Mouse (Mus musculus) MEL (cell line): ENCODE results near the gene Acsl4. TPM values are rescaled to one million over a fixed set of nuclear protein-coding genes. Genes with fewer than 3 reads are reported as not detected.

Experiments
- DNase-seq: peaks from one replicate; pipeline ENCODE4 v3.0.0; 2011; ENCODE audit warnings: low read depth, low spot score
- H3K27ac ChIP-seq: 2 replicates; pipeline ENCODE4 v1.5.1; 2012; ENCODE audit warnings: low read depth, mild to moderate bottlenecking, control low read depth, low read length, moderate library complexity; ENCODE audit not compliant: control insufficient read depth
- H3K27me3 ChIP-seq, 2 experiments: fragments of 150-350 bp in 1 of 2; sonication (generic) in 1 of 2; 2 replicates each; pipeline ENCODE4 v1.6.1; 2012; ENCODE audit warnings: low read length in 2 of 2, mild to moderate bottlenecking in 2 of 2, improper control_type of control experiment in 1 of 2, moderate library complexity in 1 of 2; ENCODE audit not compliant: insufficient read depth in 2 of 2, control insufficient read depth in 1 of 2
- H3K36me3 ChIP-seq, 2 experiments: 2 replicates each; pipeline ENCODE4 v1.6.1; 2012 to 2014; ENCODE audit warnings: low read length in 2 of 2, improper control_type of control experiment in 1 of 2, inconsistent platforms in 1 of 2, mild to moderate bottlenecking in 1 of 2; ENCODE audit not compliant: insufficient read depth in 2 of 2, control insufficient read depth in 1 of 2
- H3K4me1 ChIP-seq, 2 experiments: fragments of 150-350 bp in 1 of 2; sonication (generic) in 1 of 2; 2 replicates each; pipeline ENCODE4 v1.6.1; 2012; ENCODE audit warnings: low read length in 2 of 2, improper control_type of control experiment in 1 of 2, mild to moderate bottlenecking in 1 of 2; ENCODE audit not compliant: insufficient read depth in 2 of 2, control insufficient read depth in 1 of 2
- H3K4me3 ChIP-seq, 2 experiments: fragments of 150-350 bp in 1 of 2; sonication (generic) in 1 of 2; 2 replicates each; pipeline ENCODE4 v1.5.1; 2012; ENCODE audit warnings: low read depth in 2 of 2, low read length in 2 of 2, mild to moderate bottlenecking in 2 of 2, moderate library complexity in 2 of 2, control low read depth in 1 of 2, improper control_type of control experiment in 1 of 2; ENCODE audit not compliant: control insufficient read depth in 1 of 2, insufficient read depth in 1 of 2
- H3K79me2 ChIP-seq: 2 replicates; pipeline ENCODE4 v1.6.1; 2012; ENCODE audit warnings: mild to moderate bottlenecking, low read length, moderate library complexity; ENCODE audit not compliant: control insufficient read depth, poor library complexity, insufficient read depth
- H3K9ac ChIP-seq: 2 replicates; pipeline ENCODE4 v1.6.1; 2012; ENCODE audit warnings: low read depth, mild to moderate bottlenecking, control low read depth, low read length, moderate library complexity; ENCODE audit not compliant: control insufficient read depth, poor library complexity, severe bottlenecking
- H3K9me3 ChIP-seq: fragments of 150-350 bp; sonication (generic); replicated peaks from 2 replicates; pipeline ENCODE4 v1.6.1; 2012; ENCODE audit warnings: mild to moderate bottlenecking, low read length, improper control_type of control experiment, moderate library complexity; ENCODE audit not compliant: insufficient read depth
- BHLHE40 ChIP-seq: IDR thresholded peaks from 2 replicates; pipeline ENCODE4 v1.6.1; 2012; ENCODE audit warnings: low read depth, mild to moderate bottlenecking, inconsistent platforms, low read length, improper control_type of control experiment, borderline replicate concordance
- CHD1 ChIP-seq: IDR thresholded peaks from 2 replicates; pipeline ENCODE4 v1.6.1; 2012; ENCODE audit warnings: low read depth, mild to moderate bottlenecking, inconsistent platforms, low read length, improper control_type of control experiment
- ELF1 ChIP-seq: IDR thresholded peaks from 2 replicates; pipeline ENCODE4 v1.6.1; 2014; ENCODE audit warnings: low read depth, mild to moderate bottlenecking, inconsistent platforms, low read length, improper control_type of control experiment, moderate library complexity
- EP300 ChIP-seq, 2 experiments: IDR thresholded peaks; 2 replicates each; pipeline ENCODE4 v1.6.1; 2011; ENCODE audit warnings: improper control_type of control experiment in 2 of 2, low read length in 2 of 2, low read depth in 1 of 2, mild to moderate bottlenecking in 1 of 2
- GATA1 ChIP-seq: IDR thresholded peaks from 2 replicates; pipeline ENCODE4 v1.6.1; 2011; ENCODE audit warnings: low read depth, low read length, improper control_type of control experiment
- JUND ChIP-seq: IDR thresholded peaks from 2 replicates; pipeline ENCODE4 v1.6.1; 2011; ENCODE audit warnings: low read depth, mild to moderate bottlenecking, improper control_type of control experiment, low read length
- MAZ ChIP-seq: IDR thresholded peaks from 2 replicates; pipeline ENCODE4 v1.6.1; 2012; ENCODE audit warnings: low read depth, mild to moderate bottlenecking, inconsistent platforms, low read length, improper control_type of control experiment
- MYB ChIP-seq: IDR thresholded peaks from 2 replicates; pipeline ENCODE4 v1.6.1; 2011; ENCODE audit warnings: mild to moderate bottlenecking, low read depth, low read length, improper control_type of control experiment
- NELFE ChIP-seq: IDR thresholded peaks from 2 replicates; pipeline ENCODE4 v1.6.1; 2011; ENCODE audit warnings: low read depth, low read length, improper control_type of control experiment
- NRF1 ChIP-seq: IDR thresholded peaks from 2 replicates; pipeline ENCODE4 v1.6.1; 2014; ENCODE audit warnings: low read depth, mild to moderate bottlenecking, inconsistent platforms, low read length, improper control_type of control experiment, moderate library complexity; ENCODE audit not compliant: poor library complexity, insufficient read depth, severe bottlenecking
- RAD21 ChIP-seq: IDR thresholded peaks from 2 replicates; pipeline ENCODE4 v1.6.1; 2011; ENCODE audit warnings: mild to moderate bottlenecking, low read depth, low read length, improper control_type of control experiment
- SIN3A ChIP-seq: IDR thresholded peaks from 2 replicates; pipeline ENCODE4 v1.6.1; 2012; ENCODE audit warnings: low read length, improper control_type of control experiment, inconsistent platforms
- SMC3 ChIP-seq: IDR thresholded peaks from 2 replicates; pipeline ENCODE4 v1.6.1; 2011; ENCODE audit warnings: low read depth, low read length, improper control_type of control experiment
- TBP ChIP-seq: IDR thresholded peaks from 2 replicates; pipeline ENCODE4 v1.8.0; 2011; ENCODE audit warnings: low read depth, low read length, improper control_type of control experiment
- UBTF ChIP-seq: IDR thresholded peaks from 2 replicates; pipeline ENCODE4 v1.6.1; 2012; ENCODE audit warnings: low read depth, mild to moderate bottlenecking, inconsistent platforms, low read length, improper control_type of control experiment, moderate library complexity, borderline replicate concordance; ENCODE audit not compliant: insufficient read depth
- USF1 ChIP-seq: IDR thresholded peaks from 2 replicates; pipeline ENCODE4 v1.6.1; 2014; ENCODE audit warnings: low read depth, mild to moderate bottlenecking, inconsistent platforms, low read length, improper control_type of control experiment, moderate library complexity
- USF2 ChIP-seq, 2 experiments: IDR thresholded peaks; 2 replicates each; pipeline ENCODE4 v1.6.1; 2011 to 2012; ENCODE audit warnings: improper control_type of control experiment in 2 of 2, low read length in 2 of 2, borderline replicate concordance in 1 of 2, inconsistent platforms in 1 of 2, low read depth in 1 of 2, mild to moderate bottlenecking in 1 of 2; ENCODE audit not compliant: insufficient read depth in 1 of 2
- ZNF384 ChIP-seq: IDR thresholded peaks from 2 replicates; pipeline ENCODE4 v1.6.1; 2012; ENCODE audit warnings: low read depth, mild to moderate bottlenecking, inconsistent platforms, low read length, improper control_type of control experiment
- polyA plus RNA-seq, 2 experiments: library from polyadenylated mRNA; stranded (reverse) in 1 of 2; unstranded in 1 of 2; fragments of >175 nt in 1 of 2; fragments of >200 nt in 1 of 2; gene quantifications; 2 replicates each; pipeline versions ENCODE4 v1.2.1 to v1.2.4; 2012; ENCODE audit warnings: low replicate concordance in 2 of 2, low read depth in 1 of 2; ENCODE audit not compliant: insufficient read length in 2 of 2, insufficient read depth in 1 of 2, missing spikeins in 1 of 2
- total RNA-seq: library from RNA; depleted of rRNA; stranded (reverse); fragments of 300-350 nt; gene quantifications from 2 replicates; pipeline ENCODE4 v1.2.3, GENCODE M21; 2012

Gene Acsl4
- total and polyA plus RNA-seq, 3 experiments, result 17.1 to 100 (median 17.7) TPM

DNA sequence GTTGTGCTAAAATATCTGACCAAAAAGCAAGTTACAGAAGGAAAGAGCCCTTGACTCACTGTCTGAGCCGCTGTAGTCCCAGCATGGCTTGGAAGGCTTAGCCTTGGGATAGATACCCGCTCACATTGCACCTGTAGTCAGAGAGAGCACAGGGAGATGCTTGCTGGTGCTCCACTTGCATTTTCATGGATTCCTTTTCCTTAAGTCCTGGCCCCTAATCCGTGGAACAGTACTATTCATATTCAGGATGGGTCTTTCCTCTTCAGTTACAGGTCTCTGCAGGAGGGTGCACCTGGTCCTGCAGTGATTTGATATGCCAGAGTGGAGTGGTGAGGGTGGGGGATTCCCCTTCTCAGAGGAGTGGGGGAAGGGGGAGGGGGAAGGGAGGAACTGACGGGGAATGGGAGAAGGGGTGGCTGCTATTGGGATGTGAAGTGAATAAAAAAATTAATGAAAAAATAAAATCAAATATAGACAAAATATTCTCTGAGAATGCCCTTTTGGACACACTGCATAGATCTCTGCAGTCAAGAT lies 47.7 kb upstream of the Acsl4 start:
- Histone ChIP-seq H3K27ac (no peak overlapping the region), H3K9me3 (no peaks in the 10 kb centered on the region), H3K4me1 (no peaks in the 10 kb centered on the region), H3K4me3 (no peak overlapping the region), H3K27me3 (peaks cover 11 to 21% of the 10 kb centered on the region in 2 experiments), H3K9ac (no peak overlapping the region), H3K36me3 (no peaks in the 10 kb centered on the region), H3K79me2 (no peaks in the 10 kb centered on the region)
- no peak for DNase-seq
- TF ChIP-seq ZNF384, result no peak
- TF ChIP-seq NRF1, result no peak

DNA sequence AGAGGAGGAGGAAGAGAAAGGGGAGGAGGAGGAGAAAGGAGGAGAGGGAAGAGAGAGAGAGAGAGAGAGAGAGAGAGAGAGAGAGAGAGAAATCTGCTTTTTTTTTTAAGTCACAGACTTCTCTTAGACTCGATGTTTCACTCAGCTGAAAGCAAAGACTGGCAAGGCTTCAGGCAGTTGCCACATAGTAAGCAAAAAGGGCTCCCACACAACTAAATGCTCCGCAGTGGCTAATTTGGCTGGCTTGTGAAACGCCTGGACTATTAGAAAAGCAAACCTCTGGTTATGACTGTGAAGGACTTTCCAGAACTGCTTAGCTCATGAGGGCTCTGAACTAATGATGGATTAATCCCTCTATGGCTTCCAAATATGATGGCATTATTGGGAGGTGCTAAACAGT lies 42.5 kb upstream of the Acsl4 start:
- H3K27ac ChIP-seq, result no peak overlapping the region
- no peak for DNase-seq
- no peak overlapping the region for H3K9ac ChIP-seq
- H3K27me3 ChIP-seq, result peaks cover 9 to 38% of the 10 kb centered on the region in 2 experiments
- H3K4me1 ChIP-seq, result no peaks in the 10 kb centered on the region
- H3K4me3 ChIP-seq, result no peak overlapping the region
- TF ChIP-seq BHLHE40 (no peak), CHD1 (no peak), USF2 (IDR thresholded peaks at IDR 0.05; ENCODE audit: borderline replicate concordance in 1 of 2, insufficient read depth in 1 of 2, low read depth in 1 of 2, low read length in 2 of 2) (no peak), SIN3A (no peak), GATA1 (no peak), SMC3 (no peak), ELF1 (no peak), RAD21 (no peak), EP300 (IDR thresholded peaks at IDR 0.05; ENCODE audit: low read depth in 1 of 2, low read length in 2 of 2) (no peak), USF1 (no peak), MAZ (no peak), JUND (no peak), ZNF384 (no peak), NELFE (no peak), MYB (no peak), TBP (no peak), UBTF (no peak)
- H3K9me3 ChIP-seq, result no peaks in the 10 kb centered on the region
- H3K36me3 ChIP-seq, result no peaks in the 10 kb centered on the region
- H3K79me2 ChIP-seq, result no peaks in the 10 kb centered on the region
